Mouse (Mus musculus) gastrocnemius, adult 8-10 months (tissue): ENCODE data around the gene Coro2a. TPM values are rescaled to one million over a fixed set of nuclear protein-coding genes. Genes with fewer than 3 reads are reported as not detected.
"Not testable (repeated sequence)": the region's sequence is repeated elsewhere in the genome, so short reads cannot be mapped to it uniquely, and the experiment has no call there.

ENCODE experiments used
- DNase-seq, 2 experiments: peaks; one replicate each; pipeline ENCODE4 v3.0.0; 2022; ENCODE audit warnings: low spot score in 2 of 2
- total RNA-seq, 4 experiments: library from RNA; stranded (reverse); gene quantifications; 2 replicates each; pipeline ENCODE4 v1.2.4; 2022

Coro2a gene
- total RNA-seq, 4 experiments from 2014 or later = 0.22 to 0.61 (median 0.27) TPM; not detected in 1

DNA sequence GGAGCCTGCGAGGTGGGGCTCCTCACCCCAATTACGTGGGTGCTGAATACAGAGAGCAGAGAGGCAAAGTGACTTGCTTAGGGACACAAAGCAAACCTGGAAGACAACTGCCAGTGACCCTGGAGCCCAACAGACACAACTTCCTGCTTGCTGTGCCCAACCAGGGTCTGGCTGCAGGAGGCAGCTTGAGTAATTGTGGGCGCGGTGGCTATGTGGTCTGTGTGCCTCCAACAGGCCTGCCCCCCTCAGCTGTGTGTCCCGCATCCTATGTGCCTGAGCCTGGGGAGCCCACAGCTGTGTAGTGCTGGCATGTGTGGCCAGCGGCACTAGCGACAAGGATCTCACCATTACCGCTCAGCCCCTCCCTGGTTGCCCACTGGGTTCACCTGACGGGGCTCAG, 12.6 kb upstream of the Coro2a start:
- DNase-seq = no peak

- no peak for DNase-seq
Observed at GRCm38 (mm10) chr4:46613618-46614017, 11.6 kb upstream of the Coro2a start.

DNA sequence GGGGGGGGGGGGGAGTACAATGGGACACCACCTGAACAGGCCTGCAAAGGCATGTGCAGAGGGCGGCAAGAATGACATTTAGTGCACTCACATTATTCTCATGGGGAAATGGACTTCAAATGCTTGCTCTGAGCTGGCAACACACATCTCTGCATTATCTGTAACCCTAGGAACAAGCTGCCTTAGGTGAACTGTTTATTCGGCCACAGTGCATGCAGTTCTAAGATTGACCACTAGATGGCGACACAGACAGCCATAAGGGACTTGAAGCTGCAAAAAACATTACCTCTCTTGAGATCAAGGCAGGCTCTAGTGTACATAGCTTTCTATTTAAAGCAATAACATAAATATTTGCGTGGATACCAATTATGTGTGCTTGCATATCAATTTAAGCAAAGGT, 9.2 kb upstream of the Coro2a start:
- peak; percentile 52 to 62 for DNase-seq

- DNase-seq = no peak
Observed at GRCm38 (mm10) chr4:46607601-46608000, 5.6 kb upstream of the Coro2a start.

- no peak for DNase-seq
Observed at GRCm38 (mm10) chr4:46605451-46605850, 3.4 kb upstream of the Coro2a start.

DNA sequence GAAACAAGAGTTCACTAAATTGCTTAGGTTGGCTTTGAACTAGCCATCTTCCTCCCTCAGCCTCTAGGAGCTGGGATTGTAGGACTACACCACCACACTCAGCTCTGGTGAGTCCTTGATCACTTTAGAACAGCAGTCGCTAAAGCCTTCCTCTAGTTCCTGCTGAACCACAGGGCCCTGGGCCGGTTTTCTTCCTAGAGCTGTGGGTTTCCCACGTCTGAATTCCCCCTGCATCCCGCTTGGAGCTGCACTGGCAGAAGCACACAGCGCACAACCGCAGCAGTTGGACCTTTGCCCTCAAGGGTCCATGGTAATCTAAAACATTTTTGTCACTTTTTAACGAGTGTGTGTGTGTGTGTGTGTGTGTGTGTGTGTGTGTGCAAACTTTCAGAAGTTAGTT, 702 bp upstream of the Coro2a start:
- DNase-seq = no peak

- no peak for DNase-seq
Observed at GRCm38 (mm10) chr4:46601258-46601843, 651 bp downstream of the Coro2a start.

- DNase-seq = peak in 1 of 2 experiments; percentile 4
Observed at GRCm38 (mm10) chr4:46600473-46601257, 1.3 kb downstream of the Coro2a start.

- DNase-seq = not testable (repeated sequence)
Observed at GRCm38 (mm10) chr4:46599609-46600008, 2.4 kb downstream of the Coro2a start.

DNA sequence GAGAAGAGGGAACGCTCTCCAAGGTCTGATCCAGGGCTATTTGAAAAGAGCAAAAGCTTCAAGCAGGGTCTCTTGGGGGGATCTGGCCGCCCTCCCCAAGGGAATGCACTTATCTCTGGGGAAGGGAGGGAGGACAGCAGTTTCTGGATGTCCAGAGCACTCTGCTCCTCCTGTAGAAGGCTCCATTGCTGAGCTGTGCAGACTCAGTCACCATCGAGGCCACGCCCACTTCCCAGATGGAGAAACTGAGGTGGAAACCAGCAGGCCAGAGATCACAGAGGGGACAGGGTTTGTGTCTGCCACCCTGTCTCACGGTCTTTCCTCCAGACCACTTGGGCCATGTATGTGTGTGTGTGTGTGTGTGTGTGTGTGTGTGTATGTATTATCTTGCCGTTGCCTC, 3.0 kb downstream of the Coro2a start:
- peak in 1 of 2 experiments; percentile 2 for DNase-seq

DNA sequence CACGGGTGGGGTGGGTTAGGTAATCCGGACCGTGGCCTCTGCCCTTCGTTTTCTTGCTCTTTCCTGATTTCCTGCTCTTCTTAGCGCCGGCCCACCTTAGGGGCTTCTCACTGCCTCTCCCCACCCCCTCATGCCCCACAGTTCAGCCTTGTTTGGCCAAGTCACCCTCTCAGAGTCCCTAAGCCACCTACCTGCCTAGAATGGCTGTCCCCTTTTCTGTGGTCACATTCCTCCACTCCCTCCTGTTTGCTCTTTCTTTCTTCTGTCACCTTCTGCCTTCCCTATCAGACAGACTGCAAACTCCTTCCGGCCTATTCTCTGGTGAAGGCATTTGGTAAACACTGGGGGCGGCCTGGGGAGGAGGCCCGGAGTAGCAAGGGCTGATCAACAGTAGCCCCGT, 3.9 kb downstream of the Coro2a start:
- peak in 1 of 2 experiments; percentile 2 for DNase-seq

DNA sequence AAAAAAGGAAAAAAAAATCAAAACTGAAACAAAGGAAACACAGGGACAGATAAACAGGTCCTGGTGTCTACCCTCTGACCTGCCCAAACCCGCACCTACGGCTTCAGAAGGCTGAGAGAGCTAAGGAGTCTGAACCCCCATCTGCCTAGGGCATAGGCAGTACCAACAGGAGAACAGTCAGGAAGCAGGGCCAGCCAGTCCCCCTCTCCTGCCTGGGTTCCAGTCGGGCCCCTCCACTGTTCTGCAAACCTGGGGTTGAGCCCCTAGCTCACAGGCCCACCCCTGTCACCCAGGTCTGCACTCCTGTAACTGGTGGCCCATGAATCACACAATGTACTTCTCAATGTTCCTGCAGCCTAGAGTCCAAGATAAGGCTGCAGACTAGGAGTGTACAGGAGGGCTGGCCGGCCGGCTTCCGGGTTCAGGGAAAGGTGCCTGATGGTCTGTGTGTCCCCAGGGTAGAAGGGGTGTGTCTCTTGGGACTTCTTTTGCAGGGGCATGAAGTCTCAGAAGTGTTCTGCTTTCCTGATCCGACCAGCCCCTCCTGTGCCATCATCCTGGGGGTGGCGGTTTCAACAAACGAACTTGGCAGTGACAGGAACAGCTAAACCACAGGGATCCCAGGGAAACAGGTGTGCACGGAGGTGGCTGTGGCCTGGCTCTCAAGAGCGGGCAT, 4.6 kb downstream of the Coro2a start:
- DNase-seq = peak in 1 of 2 experiments; percentile 1

- no peak for DNase-seq
Observed at GRCm38 (mm10) chr4:46596398-46596797, 5.6 kb downstream of the Coro2a start.

DNA sequence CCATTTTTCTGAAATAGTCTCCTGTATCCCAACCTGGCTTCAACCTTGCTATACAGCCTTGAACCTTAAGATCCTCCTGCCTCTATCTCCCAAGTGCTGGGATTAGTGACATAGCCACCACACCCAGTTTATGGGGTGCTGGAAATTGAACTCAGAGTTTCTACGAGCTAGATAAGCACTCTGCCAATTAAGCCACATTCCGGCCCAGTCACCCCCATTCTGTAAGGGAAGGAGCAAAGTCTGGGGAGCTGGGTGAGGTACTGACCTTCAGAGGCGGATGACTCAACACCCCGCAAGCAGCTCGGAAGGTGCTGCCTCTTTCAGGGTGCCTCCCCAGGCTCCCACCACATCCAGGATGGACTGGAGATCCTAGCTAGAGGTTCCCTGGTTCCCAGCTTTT, 7.9 kb downstream of the Coro2a start:
- DNase-seq = peak in 1 of 2 experiments; percentile 1

DNA sequence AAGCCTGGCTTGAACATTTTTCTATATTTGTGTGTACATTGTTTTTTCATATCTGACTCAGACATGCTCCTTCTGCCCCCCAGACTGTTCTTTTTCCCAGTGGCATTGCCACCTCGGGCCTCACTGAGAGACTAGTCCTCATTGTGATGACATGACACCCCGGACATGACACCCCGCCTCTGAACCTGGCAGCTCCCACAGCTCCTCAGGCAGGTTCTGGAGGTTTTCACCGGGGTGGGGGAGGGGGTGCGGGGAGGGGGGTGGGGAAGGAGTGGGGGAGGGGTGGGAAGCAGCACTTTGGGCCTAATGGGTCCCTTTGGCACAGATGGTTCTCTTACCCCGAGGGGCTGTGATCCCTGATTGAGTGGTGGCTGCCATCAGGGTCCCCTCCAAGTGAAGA, 8.5 kb downstream of the Coro2a start:
- DNase-seq = no peak

GRCm38 (mm10) chr4:46591833-46592520, 10.0 kb downstream of the Coro2a start:
- DNase-seq = no peak

DNA sequence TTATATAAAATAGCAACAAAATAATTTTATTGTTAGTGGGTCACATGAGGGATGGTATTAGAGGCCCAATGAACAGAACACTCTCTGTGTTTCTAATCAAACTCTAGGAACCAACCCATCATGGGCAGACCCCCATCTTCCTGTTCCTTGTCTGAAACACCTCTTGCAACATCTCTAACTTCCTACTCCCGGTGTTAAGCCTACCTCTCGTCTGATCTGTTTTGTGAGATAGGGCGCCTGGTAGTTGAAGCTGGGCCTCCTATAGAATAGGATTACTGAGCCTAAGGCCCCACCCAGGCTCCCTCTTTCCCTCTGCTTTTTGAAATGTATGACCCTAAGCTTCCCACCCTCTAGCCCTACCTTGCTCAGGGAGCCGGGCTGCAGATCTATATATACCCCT, 11.2 kb downstream of the Coro2a start:
- peak in 1 of 2 experiments; percentile 1 for DNase-seq

GRCm38 (mm10) chr4:46589946-46590684, 11.9 kb downstream of the Coro2a start:
- peak in 1 of 2 experiments; percentile 1 for DNase-seq

DNA sequence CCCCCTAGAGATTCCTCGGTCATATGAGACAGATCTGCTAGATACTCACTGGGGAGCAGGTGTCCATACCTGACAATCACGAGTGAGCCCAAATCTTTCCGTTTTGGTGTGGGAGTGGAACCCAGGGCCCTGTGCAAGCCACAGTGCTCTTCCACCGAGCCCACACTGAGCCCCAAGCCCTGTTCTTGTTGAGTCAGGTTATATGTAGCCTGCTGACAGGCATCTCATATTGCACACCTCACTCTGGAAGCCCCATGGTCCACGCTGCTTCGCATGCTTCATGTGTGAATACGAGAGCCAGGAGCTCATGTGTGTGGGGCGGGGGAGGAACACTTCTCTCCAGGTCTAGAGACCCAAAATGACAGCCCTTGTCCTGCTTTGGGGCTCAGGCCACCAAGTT, 12.9 kb downstream of the Coro2a start:
- no peak for DNase-seq

GRCm38 (mm10) chr4:46586473-46586872, 15.5 kb downstream of the Coro2a start:
- DNase-seq = peak in 1 of 2 experiments; percentile 1

DNA sequence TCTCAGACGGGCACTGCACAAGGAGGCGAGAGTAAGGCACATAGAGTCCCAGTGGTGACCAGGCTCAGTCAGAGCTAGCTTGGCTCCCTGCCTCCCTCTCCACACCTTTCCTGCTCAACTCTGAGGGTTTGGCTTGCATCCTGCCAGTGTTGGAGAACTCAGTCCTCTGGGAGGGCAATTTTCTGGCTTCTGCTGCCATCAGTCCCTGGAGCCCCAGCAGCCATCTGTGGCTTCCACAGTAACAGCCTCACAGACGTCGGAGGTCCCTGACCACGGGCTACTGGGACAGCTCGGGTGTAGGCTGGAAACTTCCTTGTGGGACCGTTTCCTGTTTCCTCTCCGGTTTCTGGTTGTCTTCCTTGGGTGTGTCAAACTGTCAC, 16.2 kb downstream of the Coro2a start:
- no peak for DNase-seq
